Mouse (Mus musculus) liver, embryonic 14.5 days (tissue): Measurements from ENCODE around the gene Car3. TPM values are rescaled to one million over a fixed set of nuclear protein-coding genes. Genes with fewer than 3 reads are reported as not detected.

ENCODE experiments used
- ATAC-seq: fragments of 200-750 bp; cut with Nextera tagmentation; 2 replicates; pipeline ENCODE4 v1.8.0; 2017; ENCODE audit warnings: moderate number of reproducible peaks, mild to moderate bottlenecking, moderate library complexity; ENCODE audit not compliant: insufficient read depth
- DNase-seq, 3 experiments: peaks; one replicate each; pipeline ENCODE4 v3.0.0-alpha.2; 2012 to 2013; ENCODE audit warnings: low read depth in 3 of 3, low spot score in 3 of 3
- H3K27ac ChIP-seq: fragments of 300-500 bp; sonication (generic); 2 replicates; pipeline ENCODE4 v1.5.1; 2014; ENCODE audit warnings: moderate library complexity, mild to moderate bottlenecking, control low read depth, inconsistent platforms
- H3K27me3 ChIP-seq: fragments of 300-500 bp; sonication (generic); 2 replicates; pipeline ENCODE4 v1.6.1; 2014; ENCODE audit warnings: mild to moderate bottlenecking, low read length, moderate library complexity; ENCODE audit not compliant: control insufficient read depth, insufficient read depth
- H3K36me3 ChIP-seq: fragments of 300-500 bp; sonication (generic); replicated peaks from 2 replicates; pipeline ENCODE4 v1.6.1; 2014; ENCODE audit warnings: low read depth; ENCODE audit not compliant: control insufficient read depth, insufficient read depth
- H3K4me1 ChIP-seq, 2 experiments: fragments of 200-500 bp in 1 of 2; fragments of 300-500 bp in 1 of 2; sonication (generic) in 1 of 2; replicated peaks; 2 replicates each; pipeline ENCODE4 v1.6.1; 2012 to 2014; ENCODE audit warnings: antibody characterized with exemption in 1 of 2, inconsistent platforms in 1 of 2, low read length in 1 of 2; ENCODE audit not compliant: control insufficient read depth in 2 of 2, insufficient read depth in 2 of 2
- H3K4me2 ChIP-seq: fragments of 300-500 bp; sonication (generic); 2 replicates; pipeline ENCODE4 v1.6.1; 2014; ENCODE audit warnings: low read depth, mild to moderate bottlenecking, control low read depth, moderate library complexity
- H3K4me3 ChIP-seq, 2 experiments: fragments of 200-500 bp in 1 of 2; fragments of 300-500 bp in 1 of 2; sonication (generic) in 1 of 2; 2 replicates each; pipeline ENCODE4 v1.5.1; 2012 to 2014; ENCODE audit warnings: low read depth in 2 of 2, low read length in 2 of 2, mild to moderate bottlenecking in 2 of 2, control low read depth in 1 of 2, inconsistent platforms in 1 of 2, moderate library complexity in 1 of 2; ENCODE audit not compliant: insufficient read depth in 1 of 2
- H3K9ac ChIP-seq: fragments of 300-500 bp; sonication (generic); replicated peaks from 2 replicates; pipeline ENCODE4 v1.6.1; 2014; ENCODE audit warnings: mild to moderate bottlenecking, control low read depth, moderate library complexity
- H3K9me3 ChIP-seq: fragments of 300-500 bp; sonication (generic); 2 replicates; pipeline ENCODE4 v1.6.1; 2016; ENCODE audit warnings: low read length, mixed read lengths; ENCODE audit not compliant: control insufficient read depth
- CTCF ChIP-seq: IDR thresholded peaks from 2 replicates; pipeline ENCODE4 v1.5.1; 2016; ENCODE audit warnings: antibody characterized with exemption, low read depth, control low read depth
- EP300 ChIP-seq: IDR thresholded peaks from 2 replicates; pipeline ENCODE4 v1.6.1; 2016; ENCODE audit warnings: antibody characterized with exemption, low read depth
- WGBS: fragments of 180-500 bp; shearing (Covaris S2); extraction: QIAGEN DNeasy Blood & Tissue Kit; methylation state at CpG from one replicate; pipeline ENCODE4 v1.1.7; 2014; ENCODE audit not compliant: insufficient replicate concordance; 5-methylcytosine and 5-hydroxymethylcytosine counted together
- polyA plus RNA-seq, 2 experiments: library from polyadenylated mRNA; depleted of rRNA in 1 of 2; stranded (reverse) in 1 of 2; unstranded in 1 of 2; fragments of >200 nt; fragmentation: Nextera tagmentation in 1 of 2; extraction: Ambion mirVana in 1 of 2; gene quantifications; 2 replicates each; pipeline versions ENCODE4 v1.2.1 to v1.2.3; 2012 to 2014

Car3 gene
- polyA plus RNA-seq, 2 experiments: 33.2 to 80.3 TPM

- WGBS: 27% methylated on average over 8 of the region's 8 CpGs
- H3K9me3 ChIP-seq: no peaks in the 10 kb centered on the region
- peak overlapping the region; percentile 23; the same call in 1 of the 2 replicates for H3K4me2 ChIP-seq
- H3K27ac ChIP-seq: peak overlapping the region; percentile 32
- H3K9ac ChIP-seq: no peak overlapping the region
- H3K4me3 ChIP-seq: no peak overlapping the region
- TF ChIP-seq EP300: peak; percentile 46
- peak; percentile 67 for TF ChIP-seq CTCF
- DNase-seq (peak; percentile 73 to 80 (median 74)), ATAC-seq (no peak)
- no peaks in the 10 kb centered on the region for H3K27me3 ChIP-seq
- H3K4me1 ChIP-seq: peaks cover 32 to 45% of the 10 kb centered on the region in 2 experiments
- H3K36me3 ChIP-seq: no peaks in the 10 kb centered on the region
Measured at GRCm38 (mm10) chr3:14874402-14875040, 11.2 kb downstream of the Car3 start.

- Histone ChIP-seq H3K27ac (peak overlapping the region; percentile 99), H3K36me3 (no peaks in the 10 kb centered on the region), H3K9ac (peak overlapping the region; percentile 76), H3K4me2 (peak overlapping the region; percentile 67), H3K27me3 (no peaks in the 10 kb centered on the region), H3K4me1 (peaks cover 51 to 57% of the 10 kb centered on the region in 2 experiments), H3K9me3 (no peaks in the 10 kb centered on the region), H3K4me3 (peak overlapping the region in 1 of 2 experiments; percentile 37; a peak in 1 of 4 replicates)
- ATAC-seq: no peak
- TF ChIP-seq CTCF (no peak), EP300 (no peak)
- WGBS: 62% methylated on average over 9 of the region's 9 CpGs
- no peak for DNase-seq
Measured at GRCm38 (mm10) chr3:14876325-14876918, 13.1 kb downstream of the Car3 start.

DNA sequence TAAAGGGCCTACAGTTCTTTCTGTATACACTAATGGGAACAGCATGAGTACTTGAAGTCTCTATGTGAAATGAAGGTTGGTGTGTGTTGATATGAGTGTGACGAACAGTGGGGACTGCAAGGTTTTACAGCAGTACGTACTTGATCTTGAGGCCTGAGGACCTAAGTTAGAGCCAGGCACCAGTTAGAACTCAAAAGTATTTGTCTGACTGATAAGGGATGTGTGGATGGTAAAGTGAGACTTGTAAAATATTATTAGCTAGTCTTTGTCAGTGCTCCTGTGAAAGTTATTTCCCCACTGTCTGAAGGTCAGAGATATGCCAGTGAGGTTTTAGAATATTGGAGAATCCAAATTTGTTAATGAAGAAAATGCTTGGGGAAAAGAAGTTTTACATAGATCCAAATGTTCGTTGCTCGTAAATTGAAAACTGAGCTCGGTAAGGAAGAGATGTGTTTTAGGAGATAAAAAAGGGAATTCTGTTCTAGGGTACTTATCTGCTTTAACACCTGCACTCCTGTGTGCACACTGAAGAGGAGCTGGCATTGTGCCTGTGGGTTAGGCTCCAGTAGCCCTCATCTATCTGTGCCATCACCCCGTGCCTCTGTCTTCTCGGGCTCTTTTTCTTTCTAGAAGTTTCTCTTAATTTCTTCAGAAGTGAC, 14.1 kb downstream of the Car3 start:
- peak; percentile 85 for ATAC-seq
- no peaks in the 10 kb centered on the region for H3K9me3 ChIP-seq
- no peaks in the 10 kb centered on the region for H3K36me3 ChIP-seq
- WGBS: 19% methylated on average over 7 of the region's 7 CpGs
- peak overlapping the region; percentile 67 for H3K4me2 ChIP-seq
- H3K27me3 ChIP-seq: no peaks in the 10 kb centered on the region
- peak overlapping the region; percentile 76 for H3K9ac ChIP-seq
- TF ChIP-seq EP300 (peak; percentile 94), CTCF (no peak)
- H3K27ac ChIP-seq: peak overlapping the region; percentile 99
- peak overlapping the region in 1 of 2 experiments; percentile 37; a peak in 2 of 4 replicates for H3K4me3 ChIP-seq
- peak; percentile 85 to 92 (median 85) for DNase-seq
- H3K4me1 ChIP-seq: peaks cover 57 to 63% of the 10 kb centered on the region in 2 experiments

- DNase-seq: peak; percentile 88 to 91 (median 90)
- TF ChIP-seq EP300 (peak; percentile 100), CTCF (no peak)
- H3K9ac ChIP-seq: peak overlapping the region; percentile 76
Measured at GRCm38 (mm10) chr3:14878749-14879223, 15.5 kb downstream of the Car3 start.

More at GRCm38 (mm10) chr3:14878749-14879223, 15.5 kb downstream of the Car3 start:
- H3K4me1 ChIP-seq: peaks cover 69 to 75% of the 10 kb centered on the region in 2 experiments
- H3K4me3 ChIP-seq: peak overlapping the region; percentile 4 to 26; a peak in 3 of 4 replicates
- no peaks in the 10 kb centered on the region for H3K36me3 ChIP-seq
- H3K27ac ChIP-seq: peak overlapping the region; percentile 99
- ATAC-seq: peak; percentile 82
- H3K9me3 ChIP-seq: no peaks in the 10 kb centered on the region
- no peaks in the 10 kb centered on the region for H3K27me3 ChIP-seq
- H3K4me2 ChIP-seq: peak overlapping the region; percentile 67
- WGBS: 9% methylated on average over 6 of the region's 6 CpGs
